Mouse (Mus musculus) MEL (cell line): Measurements from ENCODE around the gene Sipa1l1. TPM values are rescaled to one million over a fixed set of nuclear protein-coding genes. Genes with fewer than 3 reads are reported as not detected.

ENCODE experiments used
- DNase-seq: peaks from one replicate; pipeline ENCODE4 v3.0.0; 2011; ENCODE audit warnings: low read depth, low spot score
- H3K27ac ChIP-seq: 2 replicates; pipeline ENCODE4 v1.5.1; 2012; ENCODE audit warnings: low read depth, mild to moderate bottlenecking, control low read depth, low read length, moderate library complexity; ENCODE audit not compliant: control insufficient read depth
- H3K27me3 ChIP-seq, 2 experiments: fragments of 150-350 bp in 1 of 2; sonication (generic) in 1 of 2; 2 replicates each; pipeline ENCODE4 v1.6.1; 2012; ENCODE audit warnings: low read length in 2 of 2, mild to moderate bottlenecking in 2 of 2, improper control_type of control experiment in 1 of 2, moderate library complexity in 1 of 2; ENCODE audit not compliant: insufficient read depth in 2 of 2, control insufficient read depth in 1 of 2
- H3K36me3 ChIP-seq, 2 experiments: 2 replicates each; pipeline ENCODE4 v1.6.1; 2012 to 2014; ENCODE audit warnings: low read length in 2 of 2, improper control_type of control experiment in 1 of 2, inconsistent platforms in 1 of 2, mild to moderate bottlenecking in 1 of 2; ENCODE audit not compliant: insufficient read depth in 2 of 2, control insufficient read depth in 1 of 2
- H3K4me1 ChIP-seq, 2 experiments: fragments of 150-350 bp in 1 of 2; sonication (generic) in 1 of 2; 2 replicates each; pipeline ENCODE4 v1.6.1; 2012; ENCODE audit warnings: low read length in 2 of 2, improper control_type of control experiment in 1 of 2, mild to moderate bottlenecking in 1 of 2; ENCODE audit not compliant: insufficient read depth in 2 of 2, control insufficient read depth in 1 of 2
- H3K4me3 ChIP-seq, 2 experiments: fragments of 150-350 bp in 1 of 2; sonication (generic) in 1 of 2; 2 replicates each; pipeline ENCODE4 v1.5.1; 2012; ENCODE audit warnings: low read depth in 2 of 2, low read length in 2 of 2, mild to moderate bottlenecking in 2 of 2, moderate library complexity in 2 of 2, control low read depth in 1 of 2, improper control_type of control experiment in 1 of 2; ENCODE audit not compliant: control insufficient read depth in 1 of 2, insufficient read depth in 1 of 2
- H3K79me2 ChIP-seq: 2 replicates; pipeline ENCODE4 v1.6.1; 2012; ENCODE audit warnings: mild to moderate bottlenecking, low read length, moderate library complexity; ENCODE audit not compliant: control insufficient read depth, poor library complexity, insufficient read depth
- H3K9ac ChIP-seq: 2 replicates; pipeline ENCODE4 v1.6.1; 2012; ENCODE audit warnings: low read depth, mild to moderate bottlenecking, control low read depth, low read length, moderate library complexity; ENCODE audit not compliant: control insufficient read depth, poor library complexity, severe bottlenecking
- H3K9me3 ChIP-seq: fragments of 150-350 bp; sonication (generic); replicated peaks from 2 replicates; pipeline ENCODE4 v1.6.1; 2012; ENCODE audit warnings: mild to moderate bottlenecking, low read length, improper control_type of control experiment, moderate library complexity; ENCODE audit not compliant: insufficient read depth
- BHLHE40 ChIP-seq: IDR thresholded peaks from 2 replicates; pipeline ENCODE4 v1.6.1; 2012; ENCODE audit warnings: low read depth, mild to moderate bottlenecking, inconsistent platforms, low read length, improper control_type of control experiment, borderline replicate concordance
- CHD1 ChIP-seq: IDR thresholded peaks from 2 replicates; pipeline ENCODE4 v1.6.1; 2012; ENCODE audit warnings: low read depth, mild to moderate bottlenecking, inconsistent platforms, low read length, improper control_type of control experiment
- ELF1 ChIP-seq: IDR thresholded peaks from 2 replicates; pipeline ENCODE4 v1.6.1; 2014; ENCODE audit warnings: low read depth, mild to moderate bottlenecking, inconsistent platforms, low read length, improper control_type of control experiment, moderate library complexity
- ETS1 ChIP-seq: IDR thresholded peaks from 2 replicates; pipeline ENCODE4 v1.6.1; 2012; ENCODE audit warnings: low read depth, mild to moderate bottlenecking, inconsistent platforms, low read length, improper control_type of control experiment, moderate library complexity
- HCFC1 ChIP-seq: IDR thresholded peaks from 2 replicates; pipeline ENCODE4 v1.6.1; 2012; ENCODE audit warnings: low read depth, mild to moderate bottlenecking, inconsistent platforms, low read length, improper control_type of control experiment, moderate library complexity
- KAT2A ChIP-seq: conservative IDR thresholded peaks from 2 replicates; pipeline ENCODE4 v1.6.1; 2012; ENCODE audit warnings: low read depth, low read length, improper control_type of control experiment, inconsistent platforms
- MAFK ChIP-seq: IDR thresholded peaks from 2 replicates; pipeline ENCODE4 v1.6.1; 2011; ENCODE audit warnings: low read depth, mild to moderate bottlenecking, low read length, improper control_type of control experiment, borderline replicate concordance
- MAX ChIP-seq: IDR thresholded peaks from 2 replicates; pipeline ENCODE4 v1.6.1; 2011; ENCODE audit warnings: low read length, improper control_type of control experiment
- MXI1 ChIP-seq: IDR thresholded peaks from 2 replicates; pipeline ENCODE4 v1.6.1; 2011; ENCODE audit warnings: mild to moderate bottlenecking, low read depth, low read length, improper control_type of control experiment
- NRF1 ChIP-seq: IDR thresholded peaks from 2 replicates; pipeline ENCODE4 v1.6.1; 2014; ENCODE audit warnings: low read depth, mild to moderate bottlenecking, inconsistent platforms, low read length, improper control_type of control experiment, moderate library complexity; ENCODE audit not compliant: poor library complexity, insufficient read depth, severe bottlenecking
- POLR2AphosphoS2 ChIP-seq: IDR thresholded peaks from 2 replicates; pipeline ENCODE4 v1.6.1; 2011; ENCODE audit warnings: low read length, improper control_type of control experiment
- RCOR1 ChIP-seq: IDR thresholded peaks from 2 replicates; pipeline ENCODE4 v1.6.1; 2012; ENCODE audit warnings: low read depth, mild to moderate bottlenecking, inconsistent platforms, low read length, improper control_type of control experiment
- SIN3A ChIP-seq: IDR thresholded peaks from 2 replicates; pipeline ENCODE4 v1.6.1; 2012; ENCODE audit warnings: low read length, improper control_type of control experiment, inconsistent platforms
- SMC3 ChIP-seq: IDR thresholded peaks from 2 replicates; pipeline ENCODE4 v1.6.1; 2011; ENCODE audit warnings: low read depth, low read length, improper control_type of control experiment
- TAL1 ChIP-seq: IDR thresholded peaks from 2 replicates; pipeline ENCODE4 v1.6.1; 2012; ENCODE audit warnings: mild to moderate bottlenecking, inconsistent platforms, low read length, moderate library complexity, mixed read lengths
- TCF12 ChIP-seq: IDR thresholded peaks from 2 replicates; pipeline ENCODE4 v1.6.1; 2014; ENCODE audit warnings: low read depth, mild to moderate bottlenecking, inconsistent platforms, low read length, improper control_type of control experiment, moderate library complexity
- ZNF384 ChIP-seq: IDR thresholded peaks from 2 replicates; pipeline ENCODE4 v1.6.1; 2012; ENCODE audit warnings: low read depth, mild to moderate bottlenecking, inconsistent platforms, low read length, improper control_type of control experiment
- polyA plus RNA-seq, 2 experiments: library from polyadenylated mRNA; stranded (reverse) in 1 of 2; unstranded in 1 of 2; fragments of >175 nt in 1 of 2; fragments of >200 nt in 1 of 2; gene quantifications; 2 replicates each; pipeline versions ENCODE4 v1.2.1 to v1.2.4; 2012; ENCODE audit warnings: low replicate concordance in 2 of 2, low read depth in 1 of 2; ENCODE audit not compliant: insufficient read length in 2 of 2, insufficient read depth in 1 of 2, missing spikeins in 1 of 2
- total RNA-seq: library from RNA; depleted of rRNA; stranded (reverse); fragments of 300-350 nt; gene quantifications from 2 replicates; pipeline ENCODE4 v1.2.3, GENCODE M21; 2012

Sipa1l1 gene
- total and polyA plus RNA-seq, 3 experiments: 18.1 to 42.7 (median 19.3) TPM

GRCm38 (mm10) chr12:82321855-82322254 is 152.7 kb downstream of the Sipa1l1 start:
- TF ChIP-seq SMC3: no peak
- TF ChIP-seq KAT2A: no peak
- no peak for TF ChIP-seq ZNF384
- no peak for TF ChIP-seq TAL1
- no peak for TF ChIP-seq HCFC1
- TF ChIP-seq MXI1: no peak
- no peak for TF ChIP-seq POLR2AphosphoS2
- no peak for TF ChIP-seq TCF12

GRCm38 (mm10) chr12:82322759-82323451 is 153.8 kb downstream of the Sipa1l1 start:
- TF ChIP-seq SIN3A (no peak), HCFC1 (no peak), BHLHE40 (no peak), ETS1 (no peak)
- H3K36me3 ChIP-seq: no peaks in the 10 kb centered on the region; a peak in 1 of 4 replicates

More at GRCm38 (mm10) chr12:82321855-82322254, 152.7 kb downstream of the Sipa1l1 start:
- Histone ChIP-seq H3K9me3 (no peaks in the 10 kb centered on the region), H3K9ac (no peak overlapping the region), H3K36me3 (no peaks in the 10 kb centered on the region; a peak in 1 of 4 replicates), H3K27me3 (no peaks in the 10 kb centered on the region), H3K4me1 (no peaks in the 10 kb centered on the region; a peak in 1 of 4 replicates), H3K4me3 (no peak overlapping the region), H3K27ac (no peak overlapping the region), H3K79me2 (peaks cover 2% of the 10 kb centered on the region; the same call in 1 of the 2 replicates)
- no peak for DNase-seq

GRCm38 (mm10) chr12:82324621-82325020 is 155.5 kb downstream of the Sipa1l1 start:
- no peaks in the 10 kb centered on the region; a peak in 1 of 4 replicates for H3K4me1 ChIP-seq
- TF ChIP-seq NRF1: no peak
- no peak for TF ChIP-seq MAFK
- TF ChIP-seq MAX: no peak
- no peak for TF ChIP-seq ELF1
- TF ChIP-seq RCOR1: no peak
- TF ChIP-seq CHD1: no peak
- no peak overlapping the region for H3K9ac ChIP-seq
- DNase-seq: no peak
- no peaks in the 10 kb centered on the region for H3K9me3 ChIP-seq
- no peak overlapping the region for H3K27ac ChIP-seq
- H3K27me3 ChIP-seq: no peaks in the 10 kb centered on the region
- H3K36me3 ChIP-seq: no peaks in the 10 kb centered on the region; a peak in 1 of 4 replicates
- H3K79me2 ChIP-seq: peaks cover 2% of the 10 kb centered on the region; the same call in 1 of the 2 replicates
- H3K4me3 ChIP-seq: no peak overlapping the region

More at GRCm38 (mm10) chr12:82322759-82323451, 153.8 kb downstream of the Sipa1l1 start:
- H3K4me1 ChIP-seq: no peaks in the 10 kb centered on the region; a peak in 1 of 4 replicates
- no peak overlapping the region for H3K27ac ChIP-seq
- H3K27me3 ChIP-seq: no peaks in the 10 kb centered on the region
- no peak overlapping the region for H3K4me3 ChIP-seq
- peaks cover 2% of the 10 kb centered on the region; the same call in 1 of the 2 replicates for H3K79me2 ChIP-seq
- no peak overlapping the region for H3K9ac ChIP-seq
- DNase-seq: no peak
- no peaks in the 10 kb centered on the region for H3K9me3 ChIP-seq
